Mouse (Mus musculus) hindbrain, embryonic 12.5 days (tissue): ENCODE data around the gene Olfr1076. TPM values are rescaled to one million over a fixed set of nuclear protein-coding genes. Genes with fewer than 3 reads are reported as not detected.
"Not testable (repeated sequence)": the region's sequence is repeated elsewhere in the genome, so short reads cannot be mapped to it uniquely, and the experiment has no call there.

ENCODE experiments used
- ATAC-seq: fragments of 200-750 bp; cut with Nextera tagmentation; 2 replicates; pipeline ENCODE4 v1.8.0; 2017; ENCODE audit warnings: moderate TSS enrichment; ENCODE audit not compliant: low FRiP score
- H3K27ac ChIP-seq: fragments of 300-500 bp; sonication (generic); 2 replicates; pipeline ENCODE4 v1.5.1; 2016; ENCODE audit warnings: mild to moderate bottlenecking
- H3K27me3 ChIP-seq: fragments of 300-500 bp; sonication (generic); 2 replicates; pipeline ENCODE4 v1.6.1; 2016; ENCODE audit warnings: mild to moderate bottlenecking
- H3K36me3 ChIP-seq: fragments of 300-500 bp; sonication (generic); 2 replicates; pipeline ENCODE4 v1.6.1; 2016; ENCODE audit warnings: mild to moderate bottlenecking
- H3K4me1 ChIP-seq: fragments of 300-500 bp; sonication (generic); 2 replicates; pipeline ENCODE4 v1.6.1; 2016
- H3K4me2 ChIP-seq: fragments of 300-500 bp; sonication (generic); replicated peaks from 2 replicates; pipeline ENCODE4 v1.6.1; 2016; ENCODE audit warnings: mild to moderate bottlenecking
- H3K4me3 ChIP-seq: fragments of 300-500 bp; sonication (generic); 2 replicates; pipeline ENCODE4 v1.5.1; 2016; ENCODE audit warnings: mild to moderate bottlenecking
- H3K9ac ChIP-seq: fragments of 300-500 bp; sonication (generic); 2 replicates; pipeline ENCODE4 v1.6.1; 2016; ENCODE audit warnings: mild to moderate bottlenecking, moderate library complexity
- H3K9me3 ChIP-seq: fragments of 300-500 bp; sonication (generic); replicated peaks from 2 replicates; pipeline ENCODE4 v1.6.1; 2016; ENCODE audit warnings: mild to moderate bottlenecking
- WGBS: fragments of 180-500 bp; shearing (Covaris S2); methylation state at CpG from one replicate; pipeline ENCODE4 v1.1.7; 2016; 5-methylcytosine and 5-hydroxymethylcytosine counted together
- polyA plus RNA-seq: library from polyadenylated mRNA; unstranded; fragments of >200 nt; fragmentation: Nextera tagmentation; extraction: Ambion mirVana; gene quantifications from 2 replicates; pipeline ENCODE4 v1.2.1, GENCODE M21; 2016

The Olfr1076 gene
- not detected in 2 replicates for polyA plus RNA-seq

DNA sequence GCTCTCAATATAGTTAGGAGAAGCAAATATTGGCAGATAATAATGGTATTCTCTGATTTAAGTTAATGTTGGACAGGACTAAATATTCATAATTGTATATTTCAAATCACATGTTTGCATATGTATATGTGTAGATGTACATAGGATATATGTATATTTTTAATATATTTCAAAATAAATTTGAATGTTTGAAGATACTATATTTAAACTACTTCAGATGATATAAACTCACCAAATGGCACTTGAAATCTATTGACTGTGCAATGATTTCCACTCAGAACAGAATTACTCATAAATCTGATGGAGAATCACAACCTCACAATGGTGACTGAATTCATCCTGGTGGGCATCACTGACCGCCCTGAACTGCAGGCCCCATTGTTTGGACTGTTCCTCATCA, at the start of gene Olfr1076:
Gene Olfr1076 (plus strand): TSS at position 301 of the 400 bp plus-strand sequence.
- H3K9ac ChIP-seq, result no peak within 1 kb of the TSS
- no peak for ATAC-seq
- no peaks in the 10 kb centered on the region for H3K9me3 ChIP-seq
- no peaks in the 10 kb centered on the region for H3K4me1 ChIP-seq
- no peak within 1 kb of the TSS for H3K4me3 ChIP-seq
- no peak within 1 kb of the TSS for H3K4me2 ChIP-seq
- WGBS, result 91% methylated on average over 1 of the region's 1 CpGs
- H3K27ac ChIP-seq, result no peak within 1 kb of the TSS
- no peaks in the 10 kb centered on the region for H3K27me3 ChIP-seq
- H3K36me3 ChIP-seq, result no peaks in the 10 kb centered on the region

- 90% methylated on average over 1 of the region's 1 CpGs for WGBS
- ATAC-seq, result no peak
- no peak overlapping the region for H3K9ac ChIP-seq
- no peak overlapping the region for H3K4me3 ChIP-seq
- H3K4me1 ChIP-seq, result no peaks in the 10 kb centered on the region
- no peaks in the 10 kb centered on the region for H3K27me3 ChIP-seq
- H3K9me3 ChIP-seq, result no peaks in the 10 kb centered on the region
- H3K27ac ChIP-seq, result no peak overlapping the region
- no peak overlapping the region for H3K4me2 ChIP-seq
- no peaks in the 10 kb centered on the region for H3K36me3 ChIP-seq
Measured at GRCm38 (mm10) chr2:86460434-86460833, 47.8 kb upstream of the Olfr1076 start.

GRCm38 (mm10) chr2:86464442-86465109, 43.7 kb upstream of the Olfr1076 start:
- Histone ChIP-seq H3K9me3 (no peaks in the 10 kb centered on the region), H3K9ac (no peak overlapping the region), H3K27me3 (no peaks in the 10 kb centered on the region), H3K4me2 (no peak overlapping the region), H3K27ac (no peak overlapping the region), H3K36me3 (no peaks in the 10 kb centered on the region), H3K4me3 (no peak overlapping the region), H3K4me1 (no peaks in the 10 kb centered on the region)
- ATAC-seq, result peak; percentile 74
- WGBS, result 36% methylated on average over 10 of the region's 10 CpGs

- H3K9ac ChIP-seq, result no peak within 1 kb of the TSS
- ATAC-seq, result no peak
- no peaks in the 10 kb centered on the region for H3K27me3 ChIP-seq
- no peak within 1 kb of the TSS for H3K4me2 ChIP-seq
- H3K9me3 ChIP-seq, result no peaks in the 10 kb centered on the region
- H3K4me3 ChIP-seq, result no peak within 1 kb of the TSS
- 54% methylated on average over 1 of the region's 1 CpGs for WGBS
- H3K27ac ChIP-seq, result no peak within 1 kb of the TSS
- H3K36me3 ChIP-seq, result no peaks in the 10 kb centered on the region
- no peaks in the 10 kb centered on the region for H3K4me1 ChIP-seq
Measured at GRCm38 (mm10) chr2:86487286-86487685, 21.0 kb upstream of the Olfr1076 start, which contains the start of gene Olfr228. Olfr228 (minus strand) TSS chr2:86487386.

DNA sequence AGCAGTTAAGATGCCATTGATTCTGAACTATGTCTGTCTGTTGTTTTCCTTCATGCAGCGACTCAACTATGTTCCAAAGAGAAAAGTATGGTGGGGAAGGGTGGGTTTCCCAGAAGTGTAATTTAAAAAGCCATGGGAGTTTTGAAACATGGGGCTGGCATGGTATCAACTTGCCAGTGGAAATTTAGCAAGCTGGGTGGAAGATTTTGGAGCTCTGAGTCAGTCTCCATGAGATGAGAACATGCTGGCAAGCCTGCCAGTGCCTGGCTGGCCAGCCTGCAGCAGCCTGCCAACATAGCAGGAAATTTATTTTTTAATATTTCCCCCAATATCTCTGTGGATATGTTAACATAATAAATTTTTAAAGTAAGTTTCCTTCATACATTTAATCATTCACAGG, 22.7 kb downstream of the Olfr1076 start:
- Histone ChIP-seq H3K27ac (no peak overlapping the region), H3K4me2 (no peak overlapping the region), H3K36me3 (no peaks in the 10 kb centered on the region), H3K9me3 (no peaks in the 10 kb centered on the region), H3K9ac (no peak overlapping the region), H3K4me3 (no peak overlapping the region), H3K27me3 (no peaks in the 10 kb centered on the region), H3K4me1 (no peaks in the 10 kb centered on the region)
- ATAC-seq, result no peak
- 77% methylated on average over 1 of the region's 1 CpGs for WGBS

DNA sequence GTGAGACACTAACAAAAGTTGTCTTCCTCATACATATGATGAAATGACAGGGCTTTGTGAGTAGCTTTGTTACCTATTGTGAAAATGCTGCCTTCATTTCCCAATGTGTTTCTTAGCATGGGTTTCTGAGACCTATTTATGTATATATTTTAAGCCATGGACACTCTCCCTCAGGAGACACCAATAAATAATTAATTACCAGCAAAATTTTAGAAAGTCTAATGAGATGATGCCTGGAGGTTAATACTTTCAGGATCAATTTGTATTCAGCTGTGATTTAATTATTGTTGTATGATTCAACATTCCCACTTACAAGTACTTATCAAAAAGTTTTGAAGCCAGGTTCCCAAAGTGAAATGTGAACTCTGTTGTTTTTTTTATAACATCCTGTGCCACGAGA, 34.1 kb downstream of the Olfr1076 start, which contains the start of gene Olfr1079:
Gene Olfr1079 (minus strand): TSS at position 101 of the 400 bp plus-strand sequence.
- ATAC-seq, result no peak
- no peak within 1 kb of the TSS for H3K4me2 ChIP-seq
- no peak within 1 kb of the TSS for H3K27ac ChIP-seq
- H3K9me3 ChIP-seq, result no peaks in the 10 kb centered on the region
- H3K36me3 ChIP-seq, result no peaks in the 10 kb centered on the region
- 73% methylated on average over 1 of the region's 1 CpGs for WGBS
- no peak within 1 kb of the TSS for H3K9ac ChIP-seq
- H3K4me3 ChIP-seq, result no peak within 1 kb of the TSS
- no peaks in the 10 kb centered on the region for H3K4me1 ChIP-seq
- H3K27me3 ChIP-seq, result no peaks in the 10 kb centered on the region

DNA sequence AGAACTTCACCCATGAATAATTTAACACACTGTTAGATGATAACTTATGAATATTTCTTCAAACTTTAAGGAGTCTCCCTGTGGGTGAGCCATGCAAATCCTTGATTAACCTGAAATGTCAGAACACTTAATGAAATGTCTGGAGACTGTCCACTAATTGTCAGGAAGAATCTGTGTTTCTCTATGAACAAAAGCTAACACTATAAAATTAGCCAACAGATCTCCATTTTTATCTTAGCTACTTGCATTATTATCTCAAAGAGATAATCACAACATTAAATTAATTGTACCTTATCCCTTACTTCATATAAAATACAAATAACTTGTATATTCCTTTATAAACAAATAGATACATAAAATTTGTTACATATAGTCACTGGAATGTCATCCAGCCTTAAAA, 49.9 kb downstream of the Olfr1076 start, which contains the start of gene Olfr1080:
Gene Olfr1080 (minus strand): TSS at position 101 of the 400 bp plus-strand sequence.
- not testable (repeated sequence) for H3K4me2 ChIP-seq, ATAC-seq, H3K9ac ChIP-seq, H3K4me3 ChIP-seq, H3K27me3 ChIP-seq, H3K9me3 ChIP-seq, H3K36me3 ChIP-seq, H3K27ac ChIP-seq, H3K4me1 ChIP-seq

Other genes with a start within 250 kb of the Olfr1076 start
- not detected in 2 replicates for gene Olfr1051, start 229.4 kb upstream of the Olfr1076 start, polyA plus RNA-seq
- gene Olfr1052, start 216.0 kb upstream of the Olfr1076 start, polyA plus RNA-seq, result not detected in 2 replicates
- not detected in 2 replicates for gene Olfr1053, start 193.2 kb upstream of the Olfr1076 start, polyA plus RNA-seq
- not detected in 2 replicates for gene Olfr1054, start 173.0 kb upstream of the Olfr1076 start, polyA plus RNA-seq
- gene Olfr1055, start 158.2 kb upstream of the Olfr1076 start, polyA plus RNA-seq, result not detected in 2 replicates
- gene Olfr1056, start 146.0 kb upstream of the Olfr1076 start, polyA plus RNA-seq, result not detected in 2 replicates
- not detected in 2 replicates for gene Olfr1057, start 130.1 kb upstream of the Olfr1076 start, polyA plus RNA-seq
- not detected in 2 replicates for gene Olfr1058, start 119.9 kb upstream of the Olfr1076 start, polyA plus RNA-seq
- not detected in 2 replicates for gene Olfr1061, start 94.4 kb upstream of the Olfr1076 start, polyA plus RNA-seq
- not detected in 2 replicates for gene Olfr1062, start 81.7 kb upstream of the Olfr1076 start, polyA plus RNA-seq
- gene Olfr1065, start 57.9 kb upstream of the Olfr1076 start, polyA plus RNA-seq, result not detected in 2 replicates
- gene Olfr1066, start 52.2 kb upstream of the Olfr1076 start, polyA plus RNA-seq, result not detected in 2 replicates
- gene Olfr228, start 21.1 kb upstream of the Olfr1076 start, polyA plus RNA-seq, result not detected in 2 replicates
- not detected in 2 replicates for gene Olfr1079, start 34.0 kb downstream of the Olfr1076 start, polyA plus RNA-seq
- not detected in 2 replicates for gene Olfr1080, start 49.8 kb downstream of the Olfr1076 start, polyA plus RNA-seq
- gene Olfr1082, start 90.5 kb downstream of the Olfr1076 start, polyA plus RNA-seq, result not detected in 2 replicates
- not detected in 2 replicates for gene Olfr1084, start 131.3 kb downstream of the Olfr1076 start, polyA plus RNA-seq
- not detected in 2 replicates for gene Olfr1085, start 153.6 kb downstream of the Olfr1076 start, polyA plus RNA-seq
- gene Olfr1086, start 171.6 kb downstream of the Olfr1076 start, polyA plus RNA-seq, result not detected in 2 replicates
- not detected in 2 replicates for gene Olfr1087, start 189.9 kb downstream of the Olfr1076 start, polyA plus RNA-seq
- gene Olfr1089, start 225.2 kb downstream of the Olfr1076 start, polyA plus RNA-seq, result not detected in 2 replicates